Mouse (Mus musculus) embryonic fibroblast, embryonic 13.5 days (primary cell): ENCODE results near the gene Cckbr.

Experiments used
- CTCF ChIP-seq: IDR thresholded peaks from 2 replicates; pipeline ENCODE4 v1.5.1; 2011; ENCODE audit warnings: mild to moderate bottlenecking, control low read depth, low read length, moderate library complexity, borderline replicate concordance; ENCODE audit not compliant: insufficient read depth
- POLR2A ChIP-seq: IDR thresholded peaks from 2 replicates; pipeline ENCODE4 v1.6.1; 2011; ENCODE audit warnings: low read depth, mild to moderate bottlenecking, control low read depth, low read length, moderate library complexity

DNA sequence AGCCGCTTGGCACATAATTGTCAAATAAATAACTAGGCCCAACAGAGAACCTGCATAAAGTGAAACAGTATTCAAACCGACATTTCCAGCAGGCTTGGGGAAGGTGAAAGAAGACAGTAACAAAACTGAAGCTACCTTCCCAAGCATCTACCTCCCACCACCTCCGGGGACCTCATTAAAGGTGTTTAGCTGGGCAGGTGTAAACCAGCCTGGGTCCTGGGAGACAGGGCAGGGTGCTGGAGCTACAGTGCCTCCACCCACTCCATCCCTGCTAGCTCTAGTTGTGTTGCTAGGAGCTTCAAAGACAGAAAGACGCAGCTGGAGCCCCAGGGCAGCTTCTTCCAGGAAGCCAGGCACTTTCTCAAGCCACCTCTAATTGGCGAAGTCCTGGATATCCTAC, 21.3 kb upstream of the Cckbr start, which contains the start of gene Cnga4:
- TF ChIP-seq POLR2A: no peak
- TF ChIP-seq CTCF: no peak
